Mouse (Mus musculus): ENCODE measurements around the gene 2210016L21Rik. TPM values are rescaled to one million over a fixed set of nuclear protein-coding genes. Genes with fewer than 3 reads are reported as not detected.

The 2210016L21Rik gene
- 49.1 and 53.3 TPM in 2 replicates for polyA plus RNA-seq (2015; fragmentation: Nextera tagmentation; extraction: Ambion mirVana)

- Histone ChIP-seq H3K4me3 (ENCODE audit: low read length) (peak within 1 kb of the TSS; percentile 99), H3K9me3 (ENCODE audit: control insufficient read depth, low read length) (no peaks in the 10 kb centered on the region)
- WGBS: under 1% methylated on average over 39 of the region's 39 CpGs
Measured at GRCm38 (mm10) chr5:114942074-114942765, at the start of gene 2210016L21Rik. 2210016L21Rik (plus strand) TSS chr5:114942158.

DNA sequence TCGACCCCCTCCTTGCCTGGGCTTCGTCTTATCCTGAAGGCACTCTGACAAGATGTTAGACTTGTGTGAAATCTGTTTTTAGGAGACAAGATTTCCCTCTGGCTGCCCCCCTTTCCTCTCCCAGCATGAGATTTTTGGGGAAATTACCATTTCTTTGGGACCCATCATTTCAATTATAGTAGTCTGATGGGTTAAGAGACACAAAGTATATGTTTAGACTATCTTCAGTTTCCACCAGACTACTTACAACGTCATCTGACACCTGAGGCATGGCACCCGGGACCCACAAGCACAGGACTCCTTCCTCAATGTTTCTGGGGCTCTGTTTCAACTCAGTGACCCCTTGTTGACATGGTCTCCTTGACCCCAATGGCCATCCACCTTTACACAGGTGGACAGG, 46.4 kb upstream of the 2210016L21Rik start:
- H3K4me1 ChIP-seq (ENCODE audit: control insufficient read depth, insufficient read depth, low read length): peaks cover 7% of the 10 kb centered on the region; the same call in 1 of the 2 replicates
- H3K9ac ChIP-seq (ENCODE audit: low read depth, low read length): no peak overlapping the region
- no peak overlapping the region for H3K4me2 ChIP-seq (ENCODE audit: low read depth, low read length)
- H3K4me3 ChIP-seq (ENCODE audit: low read length): no peak overlapping the region
- no peaks in the 10 kb centered on the region for H3K9me3 ChIP-seq (ENCODE audit: control insufficient read depth, low read length)
- WGBS: 67% methylated on average over 4 of the region's 4 CpGs
- no peak for ATAC-seq
- no peaks in the 10 kb centered on the region for H3K27me3 ChIP-seq (replicated peaks; ENCODE audit: control insufficient read depth, insufficient read depth, low read length)
- no peak overlapping the region for H3K27ac ChIP-seq (ENCODE audit: low read length)
- no peaks in the 10 kb centered on the region for H3K36me3 ChIP-seq (ENCODE audit: control insufficient read depth, insufficient read depth, low read length)

More at GRCm38 (mm10) chr5:114942074-114942765, at the start of gene 2210016L21Rik:
- Histone ChIP-seq H3K4me1 (ENCODE audit: control insufficient read depth, insufficient read depth, low read length) (peaks cover 4% of the 10 kb centered on the region), H3K4me2 (ENCODE audit: low read depth, low read length) (peak within 1 kb of the TSS; percentile 83), H3K27me3 (replicated peaks; ENCODE audit: control insufficient read depth, insufficient read depth, low read length) (no peaks in the 10 kb centered on the region), H3K36me3 (ENCODE audit: control insufficient read depth, insufficient read depth, low read length) (peaks cover 8% of the 10 kb centered on the region; the same call in 1 of the 2 replicates), H3K27ac (ENCODE audit: low read length) (peak within 1 kb of the TSS; percentile 84), H3K9ac (ENCODE audit: low read depth, low read length) (peak within 1 kb of the TSS; percentile 99)
- peak; percentile 93 for ATAC-seq

GRCm38 (mm10) chr5:114896688-114897373, 45.1 kb upstream of the 2210016L21Rik start, which contains the start of gene Oasl2:
Oasl2 (plus strand) TSS chr5:114896936.
- whole genome bisulfite sequencing: 59% methylated on average over 13 of the region's 13 CpGs
- Histone ChIP-seq H3K27ac (ENCODE audit: low read length) (no peak within 1 kb of the TSS), H3K4me3 (ENCODE audit: low read length) (peak within 1 kb of the TSS; percentile 37), H3K36me3 (ENCODE audit: control insufficient read depth, insufficient read depth, low read length) (no peaks in the 10 kb centered on the region), H3K9me3 (ENCODE audit: control insufficient read depth, low read length) (no peaks in the 10 kb centered on the region), H3K27me3 (replicated peaks; ENCODE audit: control insufficient read depth, insufficient read depth, low read length) (no peaks in the 10 kb centered on the region), H3K4me2 (ENCODE audit: low read depth, low read length) (peak within 1 kb of the TSS; percentile 48), H3K9ac (ENCODE audit: low read depth, low read length) (peak within 1 kb of the TSS; percentile 52), H3K4me1 (ENCODE audit: control insufficient read depth, insufficient read depth, low read length) (peaks cover 7% of the 10 kb centered on the region; the same call in 1 of the 2 replicates)
- ATAC-seq: no peak

- Histone ChIP-seq H3K4me1 (ENCODE audit: control insufficient read depth, insufficient read depth, low read length) (peaks cover 7% of the 10 kb centered on the region; the same call in 1 of the 2 replicates), H3K9me3 (ENCODE audit: control insufficient read depth, low read length) (no peaks in the 10 kb centered on the region), H3K27ac (ENCODE audit: low read length) (no peak overlapping the region), H3K27me3 (replicated peaks; ENCODE audit: control insufficient read depth, insufficient read depth, low read length) (no peaks in the 10 kb centered on the region), H3K36me3 (ENCODE audit: control insufficient read depth, insufficient read depth, low read length) (no peaks in the 10 kb centered on the region), H3K9ac (ENCODE audit: low read depth, low read length) (peak overlapping the region; percentile 52), H3K4me3 (ENCODE audit: low read length) (peak overlapping the region; percentile 37), H3K4me2 (ENCODE audit: low read depth, low read length) (peak overlapping the region; percentile 48)
- peak; percentile 62; the same call in 1 of the 2 replicates for ATAC-seq
- WGBS: 12% methylated on average over 7 of the region's 7 CpGs
Measured at GRCm38 (mm10) chr5:114897374-114897793, 44.6 kb upstream of the 2210016L21Rik start.

- H3K4me1 ChIP-seq (ENCODE audit: control insufficient read depth, insufficient read depth, low read length): peaks cover 7% of the 10 kb centered on the region; the same call in 1 of the 2 replicates
- H3K9ac ChIP-seq (ENCODE audit: low read depth, low read length): no peak overlapping the region
- H3K27me3 ChIP-seq (replicated peaks; ENCODE audit: control insufficient read depth, insufficient read depth, low read length): no peaks in the 10 kb centered on the region
- no peak overlapping the region for H3K27ac ChIP-seq (ENCODE audit: low read length)
- H3K36me3 ChIP-seq (ENCODE audit: control insufficient read depth, insufficient read depth, low read length): no peaks in the 10 kb centered on the region
- H3K9me3 ChIP-seq (ENCODE audit: control insufficient read depth, low read length): no peaks in the 10 kb centered on the region
- no peak overlapping the region for H3K4me3 ChIP-seq (ENCODE audit: low read length)
- H3K4me2 ChIP-seq (ENCODE audit: low read depth, low read length): no peak overlapping the region
- 70% methylated on average over 7 of the region's 7 CpGs for WGBS
- ATAC-seq: no peak
Measured at GRCm38 (mm10) chr5:114898857-114899256, 43.1 kb upstream of the 2210016L21Rik start.

DNA sequence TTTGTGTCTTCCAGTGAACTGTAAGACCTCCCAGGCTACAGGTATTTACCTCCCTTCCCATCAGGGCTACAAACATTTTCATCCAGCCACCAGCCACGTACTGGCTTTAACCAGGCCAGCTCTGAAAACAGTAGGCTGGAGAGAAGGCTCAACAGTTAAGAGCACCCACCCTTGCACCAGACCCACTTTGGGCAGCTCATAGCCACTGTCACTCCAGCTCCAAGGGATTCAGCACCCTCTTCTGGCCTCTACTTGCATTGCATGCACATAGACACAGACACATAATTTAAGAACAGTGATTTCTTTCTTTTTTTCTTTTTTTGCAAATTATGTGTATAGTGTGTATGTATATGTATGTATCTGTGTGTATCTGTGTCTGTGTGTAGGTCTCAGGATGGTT, 39.5 kb upstream of the 2210016L21Rik start:
- no peak overlapping the region for H3K4me3 ChIP-seq (ENCODE audit: low read length)
- peaks cover 6% of the 10 kb centered on the region for H3K9me3 ChIP-seq (ENCODE audit: control insufficient read depth, low read length)
- H3K4me2 ChIP-seq (ENCODE audit: low read depth, low read length): no peak overlapping the region
- peaks cover 5% of the 10 kb centered on the region; the same call in 1 of the 2 replicates for H3K4me1 ChIP-seq (ENCODE audit: control insufficient read depth, insufficient read depth, low read length)
- H3K9ac ChIP-seq (ENCODE audit: low read depth, low read length): no peak overlapping the region
- WGBS: 39% methylated on average over 1 of the region's 1 CpGs
- H3K27ac ChIP-seq (ENCODE audit: low read length): no peak overlapping the region
- no peak for ATAC-seq
- H3K36me3 ChIP-seq (ENCODE audit: control insufficient read depth, insufficient read depth, low read length): no peaks in the 10 kb centered on the region
- H3K27me3 ChIP-seq (replicated peaks; ENCODE audit: control insufficient read depth, insufficient read depth, low read length): no peaks in the 10 kb centered on the region

DNA sequence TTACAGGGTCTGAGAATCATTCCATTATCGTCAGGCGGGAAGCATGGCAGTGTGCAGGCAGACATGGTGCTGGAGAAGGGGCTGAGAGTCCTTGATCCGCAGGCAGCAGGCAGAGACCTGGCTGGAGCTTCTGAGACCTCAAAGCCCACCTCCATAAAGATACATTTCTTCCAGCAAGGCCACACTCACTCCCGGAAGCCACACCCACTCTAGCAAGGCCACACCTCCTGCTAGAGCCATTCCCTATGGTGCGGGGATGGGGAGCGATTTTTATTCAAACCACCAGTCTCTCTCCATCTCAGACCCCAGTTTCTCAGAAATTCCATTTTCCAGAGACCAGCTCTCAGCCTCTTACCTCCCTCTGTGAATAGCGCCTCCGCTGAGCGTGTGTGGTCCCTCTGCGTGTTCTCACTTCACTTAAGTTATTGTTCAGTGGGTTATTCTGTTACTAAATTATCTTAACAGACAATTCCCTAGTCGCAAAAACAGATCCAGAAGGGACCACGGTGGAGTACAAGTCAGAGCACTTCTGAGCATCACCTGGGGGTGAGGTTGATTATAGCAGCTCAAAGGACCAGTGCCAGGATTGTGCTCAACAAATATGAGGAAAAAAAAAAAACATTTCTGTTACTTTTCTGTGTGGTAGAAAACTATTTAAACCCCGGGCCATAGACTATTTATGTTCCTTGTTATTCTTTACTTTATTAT, 33.2 kb upstream of the 2210016L21Rik start:
- peaks cover 6% of the 10 kb centered on the region for H3K9me3 ChIP-seq (ENCODE audit: control insufficient read depth, low read length)
- no peaks in the 10 kb centered on the region for H3K36me3 ChIP-seq (ENCODE audit: control insufficient read depth, insufficient read depth, low read length)
- H3K4me1 ChIP-seq (ENCODE audit: control insufficient read depth, insufficient read depth, low read length): peaks cover 2% of the 10 kb centered on the region; the same call in 1 of the 2 replicates
- 51% methylated on average over 13 of the region's 13 CpGs for WGBS
- no peak overlapping the region for H3K9ac ChIP-seq (ENCODE audit: low read depth, low read length)
- H3K27me3 ChIP-seq (replicated peaks; ENCODE audit: control insufficient read depth, insufficient read depth, low read length): no peaks in the 10 kb centered on the region
- no peak overlapping the region for H3K4me2 ChIP-seq (ENCODE audit: low read depth, low read length)
- no peak overlapping the region for H3K4me3 ChIP-seq (ENCODE audit: low read length)
- ATAC-seq: no peak
- H3K27ac ChIP-seq (ENCODE audit: low read length): no peak overlapping the region

GRCm38 (mm10) chr5:114913686-114914085, 28.3 kb upstream of the 2210016L21Rik start:
- Histone ChIP-seq H3K4me3 (ENCODE audit: low read length) (no peak overlapping the region), H3K9me3 (ENCODE audit: control insufficient read depth, low read length) (no peaks in the 10 kb centered on the region), H3K27ac (ENCODE audit: low read length) (no peak overlapping the region), H3K4me1 (ENCODE audit: control insufficient read depth, insufficient read depth, low read length) (no peaks in the 10 kb centered on the region), H3K27me3 (replicated peaks; ENCODE audit: control insufficient read depth, insufficient read depth, low read length) (no peaks in the 10 kb centered on the region), H3K4me2 (ENCODE audit: low read depth, low read length) (no peak overlapping the region), H3K9ac (ENCODE audit: low read depth, low read length) (no peak overlapping the region), H3K36me3 (ENCODE audit: control insufficient read depth, insufficient read depth, low read length) (no peaks in the 10 kb centered on the region)
- 71% methylated on average over 4 of the region's 4 CpGs for WGBS
- no peak for ATAC-seq

- Histone ChIP-seq H3K9me3 (ENCODE audit: control insufficient read depth, low read length) (no peaks in the 10 kb centered on the region), H3K36me3 (ENCODE audit: control insufficient read depth, insufficient read depth, low read length) (no peaks in the 10 kb centered on the region), H3K27ac (ENCODE audit: low read length) (no peak overlapping the region), H3K9ac (ENCODE audit: low read depth, low read length) (no peak overlapping the region), H3K27me3 (replicated peaks; ENCODE audit: control insufficient read depth, insufficient read depth, low read length) (no peaks in the 10 kb centered on the region), H3K4me1 (ENCODE audit: control insufficient read depth, insufficient read depth, low read length) (no peaks in the 10 kb centered on the region), H3K4me2 (ENCODE audit: low read depth, low read length) (no peak overlapping the region), H3K4me3 (ENCODE audit: low read length) (no peak overlapping the region)
- WGBS: 66% methylated on average over 8 of the region's 8 CpGs
- ATAC-seq: no peak
Measured at GRCm38 (mm10) chr5:114914855-114915254, 27.1 kb upstream of the 2210016L21Rik start.
